Mouse (Mus musculus): ENCODE data around the gene Ganc.

DNA sequence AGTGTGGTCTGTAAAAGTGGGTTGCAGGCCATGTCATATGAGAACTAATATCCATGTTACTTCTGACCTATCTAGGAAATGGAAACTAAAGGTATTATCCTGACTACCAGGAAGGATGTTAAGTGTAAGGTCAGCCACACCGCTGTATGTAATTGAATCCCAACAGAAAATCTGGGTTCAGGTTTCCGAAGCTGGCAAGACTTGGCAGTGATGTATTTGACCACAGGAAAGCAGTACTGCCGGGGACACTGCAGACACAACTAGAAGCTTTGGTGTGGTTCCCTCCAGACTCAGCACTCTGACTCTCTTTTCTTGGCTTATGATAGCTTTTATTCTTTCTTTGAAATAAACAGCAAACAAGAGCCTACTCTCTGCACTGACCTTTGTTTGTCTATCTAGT, 37.2 kb upstream of the Ganc start:
- TF ChIP-seq EP300 (IDR thresholded peaks at IDR 0.05; ENCODE audit: insufficient read depth, low read depth, low read length) = no peak
- no peak for TF ChIP-seq CTCF (IDR thresholded peaks at IDR 0.05)
